9 mouse cellular contexts compared by ENCODE assay signal in genomic region chr2:145610796-145611705, GRCm38 (mm10).
A peak's percentile ranks its signal among the peaks of the same experiment; 100 is the strongest.
DNase-seq lines count a peak whose midpoint lies in the region; ATAC-seq and TF ChIP-seq lines count a peak whose summit lies in the region.
"Had no signal": no experiment of that assay in that cellular context is flagged by ENCODE, and none has a peak within 500 bp of the region (broad histone marks: within the 10 kb centered on the region; RNA-seq: fewer than 3 reads in every experiment).

No protein-coding gene starts in this region.

- H3K4me1 ChIP-seq in kidney, adult 2 months (ENCODE audit: control insufficient read depth, insufficient read depth, low read length): no peaks in the 10 kb centered on the region
- H3K4me1 ChIP-seq in liver, embryonic 14.5 days (replicated peaks; ENCODE audit: control insufficient read depth in 2 of 2, insufficient read depth in 2 of 2, low read length in 1 of 2): no peaks in the 10 kb centered on the region; a peak in 1 of 4 replicates

- peak; percentile 28 to 82 for DNase-seq in adrenal gland, adult (ENCODE audit: inconsistent age in 2 of 2, low spot score in 1 of 2)
- DNase-seq in adrenal gland, postnatal 4 days (ENCODE audit: low spot score in 2 of 2): no peak
- peak; percentile 43 for DNase-seq in right cerebral cortex, postnatal 10 days (ENCODE audit: low spot score in 2 of 2)
- DNase-seq in right cerebral cortex, adult 18-20 months: no peak
- peak; percentile 81 for DNase-seq in embryo, embryonic 10.5 days (ENCODE audit: low spot score)
- peak; percentile 67 for DNase-seq in kidney, adult 2 months
- DNase-seq in liver, embryonic 14.5 days (ENCODE audit: low read depth in 3 of 3, low spot score in 3 of 3): peak in 1 of 3 experiments; percentile 7
- DNase-seq in spleen, postnatal 4 days (ENCODE audit: low spot score in 2 of 2): peak; percentile 30 to 72

- no peak for TF ChIP-seq POLR2A in kidney, adult 2 months (IDR thresholded peaks at IDR 0.05; ENCODE audit: low read depth, low read length)

- H3K9ac ChIP-seq in liver, embryonic 14.5 days (replicated peaks): no peak overlapping the region
- H3K9ac ChIP-seq: hindbrain, embryonic 15.5 days had no signal

- H3K27ac ChIP-seq in kidney, adult 2 months (ENCODE audit: insufficient read depth, low read depth, low read length): no peak overlapping the region
- no peak overlapping the region for H3K27ac ChIP-seq in liver, embryonic 14.5 days
- H3K27ac ChIP-seq: hindbrain, embryonic 15.5 days had no signal

- H3K36me3 ChIP-seq in kidney, adult 2 months (ENCODE audit: control insufficient read depth, insufficient read depth, low read length): no peaks in the 10 kb centered on the region
- H3K36me3 ChIP-seq in liver, embryonic 14.5 days (replicated peaks; ENCODE audit: control insufficient read depth, insufficient read depth, low read depth): no peaks in the 10 kb centered on the region
- H3K36me3 ChIP-seq: hindbrain, embryonic 15.5 days had no signal

- peak; percentile 92 for TF ChIP-seq CTCF in kidney, adult 2 months (conservative IDR thresholded peaks at IDR 0.05; ENCODE audit: insufficient read depth, insufficient read length, low read depth, low read length)
- peak; percentile 86 for TF ChIP-seq CTCF in liver, embryonic 14.5 days (IDR thresholded peaks at IDR 0.05; ENCODE audit: low read depth)

- no peaks in the 10 kb centered on the region for H3K27me3 ChIP-seq in kidney, adult 2 months (replicated peaks; ENCODE audit: control insufficient read depth, insufficient read depth, low read length)
- H3K27me3 ChIP-seq in liver, embryonic 14.5 days (ENCODE audit: control insufficient read depth, insufficient read depth, low read length): no peaks in the 10 kb centered on the region
- H3K27me3 ChIP-seq: hindbrain, embryonic 15.5 days had no signal

- WGBS in kidney, adult 2 months: 61% methylated on average over 15 of the region's 15 CpGs
- 14% methylated on average over 15 of the region's 15 CpGs for WGBS in liver, embryonic 14.5 days (ENCODE audit: insufficient replicate concordance)

- H3K4me3 ChIP-seq in kidney, adult 2 months (ENCODE audit: insufficient read depth, low read depth, low read length): no peak overlapping the region
- H3K4me3 ChIP-seq in liver, embryonic 14.5 days (ENCODE audit: insufficient read depth in 1 of 2, low read depth in 2 of 2, low read length in 2 of 2): no peak overlapping the region
- H3K4me3 ChIP-seq: hindbrain, embryonic 15.5 days had no signal

- no peaks in the 10 kb centered on the region for H3K9me3 ChIP-seq in liver, embryonic 14.5 days (ENCODE audit: control insufficient read depth, low read length)
- H3K9me3 ChIP-seq: hindbrain, embryonic 15.5 days had no signal

- H3K4me2 ChIP-seq in liver, embryonic 14.5 days (ENCODE audit: low read depth): no peak overlapping the region
- H3K4me2 ChIP-seq: hindbrain, embryonic 15.5 days had no signal

- no peak for ATAC-seq in liver, embryonic 14.5 days (ENCODE audit: insufficient read depth)

- no peak for TF ChIP-seq EP300 in liver, embryonic 14.5 days (IDR thresholded peaks at IDR 0.05; ENCODE audit: low read depth)

Comparison
In these comparisons a context has a peak if more than half of its experiments do, and no peak if none do; other contexts are left out.
1. DNase-seq: peak in adrenal gland, adult (2 of 2), right cerebral cortex, postnatal 10 days (2 of 2), embryo, embryonic 10.5 days (single experiment), kidney, adult 2 months (single experiment) and spleen, postnatal 4 days (2 of 2); none in adrenal gland, postnatal 4 days (0 of 2) and right cerebral cortex, adult 18-20 months (single experiment).